Mouse (Mus musculus) spleen, adult 2 months (tissue): ENCODE data around the gene Pawr. TPM values are rescaled to one million over a fixed set of nuclear protein-coding genes. Genes with fewer than 3 reads are reported as not detected.

Source experiments
- DNase-seq, 2 experiments: peaks; one replicate each; pipeline versions ENCODE4 v3.0.0 to v3.0.0-alpha.2; 2012 to 2021; ENCODE audit warnings: low spot score in 2 of 2, low read depth in 1 of 2
- H3K27ac ChIP-seq: fragments of 200-500 bp; 2 replicates; pipeline ENCODE4 v1.5.1; 2012; ENCODE audit warnings: low read length, inconsistent platforms; ENCODE audit not compliant: insufficient read depth
- H3K27me3 ChIP-seq: fragments of 200-500 bp; 2 replicates; pipeline ENCODE4 v1.6.1; 2012; ENCODE audit warnings: mild to moderate bottlenecking, moderate library complexity, low read length, inconsistent platforms; ENCODE audit not compliant: control insufficient read depth, insufficient read depth
- H3K36me3 ChIP-seq: fragments of 200-500 bp; 2 replicates; pipeline ENCODE4 v1.6.1; 2012; ENCODE audit warnings: mild to moderate bottlenecking, low read length, inconsistent platforms; ENCODE audit not compliant: control insufficient read depth, insufficient read depth
- H3K4me1 ChIP-seq: fragments of 200-500 bp; 2 replicates; pipeline ENCODE4 v1.6.1; 2011; ENCODE audit warnings: inconsistent platforms; ENCODE audit not compliant: control insufficient read depth, insufficient read depth, insufficient read length
- H3K4me3 ChIP-seq: fragments of 200-500 bp; 2 replicates; pipeline ENCODE4 v1.5.1; 2011; ENCODE audit warnings: mild to moderate bottlenecking, inconsistent platforms; ENCODE audit not compliant: insufficient read depth, insufficient read length; ENCODE audit errors: extremely low read depth
- CTCF ChIP-seq: fragments of 200-500 bp; IDR thresholded peaks from 2 replicates; pipeline ENCODE4 v1.5.1; 2011; ENCODE audit warnings: mild to moderate bottlenecking, inconsistent platforms; ENCODE audit not compliant: insufficient read depth, insufficient read length, insufficient replicate concordance; ENCODE audit errors: extremely low read depth
- POLR2A ChIP-seq: fragments of 200-500 bp; IDR thresholded peaks from 2 replicates; pipeline ENCODE4 v1.6.1; 2011; ENCODE audit warnings: low read depth, low read length, inconsistent platforms
- WGBS: fragments of 180-500 bp; shearing (Covaris S2); methylation state at CpG from one replicate; pipeline ENCODE4 v1.1.7; 2018; 5-methylcytosine and 5-hydroxymethylcytosine counted together
- polyA plus RNA-seq: library from polyadenylated mRNA; depleted of rRNA; stranded (reverse); fragments of >200 nt; gene quantifications from 2 replicates; pipeline ENCODE4 v1.2.3, GENCODE M21; 2012

Pawr gene
- polyA plus RNA-seq, 1 experiment = 3.5 TPM

DNA sequence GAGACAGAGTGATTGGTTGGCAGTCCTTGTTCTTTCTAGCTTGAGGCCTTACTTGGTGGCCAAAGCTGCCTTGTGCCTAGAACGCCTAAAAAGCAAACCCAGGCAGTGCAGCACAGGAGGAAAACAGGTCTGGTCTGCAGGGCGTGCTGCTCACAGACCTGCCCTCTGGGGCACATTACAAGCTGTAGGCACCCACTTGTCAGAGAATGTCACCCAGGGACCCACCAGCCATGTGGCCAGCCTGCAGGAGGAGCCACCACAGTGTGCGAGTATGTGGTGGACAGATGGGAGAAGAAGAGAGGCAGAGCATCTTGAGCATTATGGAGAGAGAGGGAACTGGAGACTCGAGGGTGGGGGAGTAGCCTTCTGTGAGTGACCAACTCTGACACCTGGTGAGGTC is 70.8 kb downstream of the Pawr start:
- H3K4me3 ChIP-seq = no peak overlapping the region
- H3K4me1 ChIP-seq = no peaks in the 10 kb centered on the region
- H3K27ac ChIP-seq = no peak overlapping the region
- DNase-seq = no peak
- no peaks in the 10 kb centered on the region for H3K27me3 ChIP-seq
- no peaks in the 10 kb centered on the region for H3K36me3 ChIP-seq
- TF ChIP-seq CTCF (no peak), POLR2A (no peak)
- WGBS = 77% methylated on average over 4 of the region's 4 CpGs

DNA sequence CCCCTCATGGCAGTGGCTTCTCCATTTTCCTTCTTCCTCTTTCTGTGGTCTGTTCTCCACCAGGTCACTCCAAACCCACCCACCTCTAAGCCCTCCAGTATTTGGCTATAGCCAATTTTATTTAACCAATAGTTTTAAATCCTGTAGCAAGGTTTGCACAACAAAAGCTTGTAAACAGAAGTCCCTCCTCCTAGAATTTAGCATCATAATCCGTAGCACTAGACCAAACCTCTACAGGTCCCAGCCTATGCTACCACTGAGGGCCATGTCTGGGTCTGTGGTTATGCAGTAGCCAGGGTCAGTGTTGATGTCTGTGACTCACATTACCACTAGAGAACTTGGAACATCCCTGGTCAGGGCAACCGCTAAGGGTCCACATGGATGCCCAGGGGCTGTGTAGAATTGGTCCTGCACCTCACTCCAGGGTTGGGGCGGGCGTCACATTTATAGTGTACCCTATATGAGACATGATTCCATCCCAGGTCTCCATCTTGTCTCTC is 71.5 kb downstream of the Pawr start:
- Histone ChIP-seq H3K4me1 (no peaks in the 10 kb centered on the region), H3K4me3 (no peak overlapping the region), H3K36me3 (no peaks in the 10 kb centered on the region), H3K27me3 (no peaks in the 10 kb centered on the region), H3K27ac (no peak overlapping the region)
- TF ChIP-seq POLR2A (no peak), CTCF (no peak)
- WGBS = 92% methylated on average over 4 of the region's 4 CpGs
- no peak for DNase-seq

DNA sequence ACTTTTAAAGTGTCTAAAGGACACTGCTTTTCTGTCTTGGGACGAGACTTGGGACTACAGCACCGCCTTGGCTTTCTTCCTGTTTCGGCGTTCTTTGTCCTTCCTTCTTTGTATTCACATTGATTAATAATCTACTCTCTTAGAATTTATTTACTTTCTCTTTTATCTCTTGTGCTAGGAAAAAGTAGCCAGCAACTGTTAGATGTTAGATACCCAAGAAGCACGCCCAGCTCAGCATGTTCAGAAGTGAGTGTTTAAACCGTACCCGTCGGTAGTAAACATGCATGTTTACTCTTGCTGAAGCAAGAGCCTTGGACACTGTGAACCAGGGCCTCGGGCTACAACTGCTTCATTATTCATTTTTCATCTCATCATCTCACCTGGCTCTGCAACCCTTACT is 72.2 kb downstream of the Pawr start:
- no peak for DNase-seq
- no peaks in the 10 kb centered on the region for H3K36me3 ChIP-seq
- TF ChIP-seq CTCF (no peak), POLR2A (no peak)
- H3K4me1 ChIP-seq = no peaks in the 10 kb centered on the region
- no peak overlapping the region for H3K27ac ChIP-seq
- WGBS = 86% methylated on average over 9 of the region's 9 CpGs
- H3K4me3 ChIP-seq = no peak overlapping the region
- no peaks in the 10 kb centered on the region for H3K27me3 ChIP-seq

DNA sequence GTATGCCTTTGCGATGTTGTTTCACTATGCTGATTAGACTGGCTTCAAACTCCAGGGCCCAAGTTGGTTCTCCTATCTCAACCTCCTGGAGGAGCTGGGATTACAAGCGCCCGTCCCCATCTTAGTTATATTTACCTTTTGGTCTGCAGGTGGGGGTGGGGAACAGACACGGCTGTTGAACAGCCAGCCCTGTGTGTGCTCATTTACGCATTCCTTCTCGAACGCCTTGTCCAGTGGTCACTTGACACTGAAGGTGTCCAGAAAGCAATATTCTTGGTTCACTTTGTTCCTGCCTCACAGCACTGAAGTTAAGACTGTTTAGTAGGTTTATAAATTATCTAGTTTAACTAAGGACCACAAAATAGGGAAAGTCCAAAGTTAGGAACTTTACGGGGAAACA is 73.2 kb downstream of the Pawr start:
- Histone ChIP-seq H3K4me1 (no peaks in the 10 kb centered on the region), H3K4me3 (no peak overlapping the region), H3K27me3 (no peaks in the 10 kb centered on the region), H3K27ac (no peak overlapping the region), H3K36me3 (no peaks in the 10 kb centered on the region)
- no peak for DNase-seq
- no peak for TF ChIP-seq CTCF
- WGBS = 90% methylated on average over 8 of the region's 8 CpGs

DNA sequence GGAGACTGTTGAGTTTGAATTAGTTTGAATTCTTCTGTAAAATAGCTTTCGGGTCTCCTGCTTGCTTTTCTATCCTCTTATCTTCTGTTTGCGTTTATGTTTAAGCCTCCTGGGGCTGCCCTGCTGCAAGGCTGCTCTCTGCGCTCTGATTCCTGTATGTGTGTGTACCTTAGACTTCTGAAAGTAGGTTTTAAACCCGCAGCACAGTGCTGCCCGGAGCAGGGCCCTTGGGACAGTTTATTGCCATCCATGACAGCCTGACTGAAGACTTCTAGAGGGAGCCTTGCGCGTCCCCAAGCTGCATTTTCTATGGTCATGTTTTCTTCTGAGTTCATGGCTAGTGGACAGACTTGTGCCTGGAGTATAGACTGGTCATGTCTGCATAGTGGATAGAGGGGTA is 74.0 kb downstream of the Pawr start:
- Histone ChIP-seq H3K27me3 (no peaks in the 10 kb centered on the region), H3K27ac (no peak overlapping the region), H3K4me3 (no peak overlapping the region), H3K4me1 (no peaks in the 10 kb centered on the region), H3K36me3 (no peaks in the 10 kb centered on the region)
- 85% methylated on average over 7 of the region's 7 CpGs for WGBS
- TF ChIP-seq CTCF (no peak), POLR2A (no peak)
- DNase-seq = no peak

DNA sequence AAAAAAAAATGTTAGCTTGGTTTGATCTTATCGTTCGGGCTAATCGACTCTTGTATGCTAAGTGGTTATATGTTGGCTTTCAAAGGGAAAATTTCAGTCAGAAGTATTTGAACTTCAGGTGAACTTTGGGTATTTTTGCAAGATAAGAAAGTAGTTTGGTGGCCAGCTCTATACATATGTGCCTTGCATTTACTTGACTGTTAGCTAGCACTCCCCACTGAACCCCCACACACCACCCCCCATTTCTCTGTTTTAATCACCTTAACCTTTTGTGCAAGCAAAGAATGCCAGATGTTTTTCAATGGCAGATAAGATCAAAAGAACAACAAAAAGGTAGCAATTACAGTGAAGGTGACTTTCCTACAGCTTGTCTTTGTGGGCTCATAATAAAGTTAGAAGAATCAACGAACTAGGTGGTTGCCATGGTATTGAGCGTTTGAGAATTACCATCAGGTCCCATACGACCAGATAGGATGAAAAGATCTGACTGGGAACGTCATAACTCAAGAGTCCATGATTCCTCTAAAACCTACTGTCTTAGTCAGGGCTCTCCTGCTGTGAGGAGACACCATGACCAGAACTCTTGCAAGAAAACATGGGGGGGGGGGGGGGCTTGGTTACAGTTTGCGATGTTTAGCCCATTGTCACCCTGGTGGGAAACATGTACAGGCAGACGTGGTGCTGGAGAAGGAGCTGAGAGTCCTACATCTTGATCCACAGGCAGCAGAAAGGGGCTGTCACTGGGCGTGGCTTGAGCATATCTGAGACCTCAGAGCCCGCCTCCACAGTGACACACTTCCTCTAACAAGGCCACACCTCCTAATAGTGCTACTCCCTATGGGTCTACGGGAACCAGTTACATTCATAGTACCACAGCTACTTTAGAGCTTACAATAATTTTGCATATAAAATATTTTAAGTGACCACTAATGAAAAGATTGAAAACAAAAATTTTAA is 75.2 kb downstream of the Pawr start:
- Histone ChIP-seq H3K36me3 (no peaks in the 10 kb centered on the region), H3K27me3 (no peaks in the 10 kb centered on the region), H3K4me3 (no peak overlapping the region), H3K4me1 (no peaks in the 10 kb centered on the region), H3K27ac (no peak overlapping the region)
- DNase-seq = no peak
- WGBS = 91% methylated on average over 12 of the region's 12 CpGs
- TF ChIP-seq POLR2A (no peak), CTCF (no peak)

DNA sequence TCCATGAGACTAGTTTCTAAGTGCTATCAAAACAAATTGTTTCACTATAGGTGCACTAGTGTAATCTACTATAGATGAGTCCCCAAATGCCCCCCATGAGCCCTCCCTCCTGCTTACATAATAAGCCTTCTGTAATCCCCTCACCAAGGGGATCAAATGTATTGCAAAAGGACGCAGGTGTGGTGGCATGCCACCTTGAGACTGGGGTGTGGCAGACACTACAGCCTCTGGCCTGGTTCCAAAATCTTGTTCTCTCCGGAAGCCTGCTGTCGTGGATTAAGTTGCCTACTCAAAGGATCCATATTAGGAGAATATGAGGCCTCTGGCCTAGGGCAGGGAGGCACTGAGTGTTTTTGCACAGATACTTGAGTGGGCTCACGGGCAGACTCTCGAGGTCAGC is 76.1 kb downstream of the Pawr start:
- TF ChIP-seq CTCF = no peak
- Histone ChIP-seq H3K27ac (no peak overlapping the region), H3K36me3 (no peaks in the 10 kb centered on the region), H3K27me3 (no peaks in the 10 kb centered on the region), H3K4me1 (no peaks in the 10 kb centered on the region), H3K4me3 (no peak overlapping the region)
- WGBS = 85% methylated on average over 5 of the region's 5 CpGs
- no peak for DNase-seq
